Mouse (Mus musculus): ENCODE data around the gene Gm3238. TPM values are rescaled to one million over a fixed set of nuclear protein-coding genes. Genes with fewer than 3 reads are reported as not detected.

Gm3238 gene
- polyA plus RNA-seq (2012; rRNA removed) = not detected in 2 replicates

DNA sequence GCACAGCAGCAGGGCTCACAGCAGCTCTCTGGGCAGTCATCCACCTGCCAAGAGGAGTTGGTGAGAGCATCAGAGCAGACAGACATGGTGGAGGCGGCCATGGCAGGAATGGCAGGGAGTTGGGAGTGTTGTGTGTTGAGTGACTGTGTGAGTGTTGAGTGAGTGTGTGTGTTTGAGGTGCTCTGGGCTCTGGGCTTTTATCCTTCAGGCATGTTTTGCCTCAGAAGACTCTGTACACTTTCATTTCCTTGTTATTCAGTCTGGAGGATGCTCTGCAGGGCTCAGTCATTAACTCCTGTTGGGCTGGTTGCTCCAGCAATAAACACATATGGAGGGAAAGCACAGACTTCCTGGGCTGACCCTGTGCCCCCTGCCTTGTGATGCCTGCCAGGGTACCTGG lies at the start of gene Gm3238:
Gene Gm3238, minus strand, starts transcription at position 101 of the 400 bp plus-strand sequence.

DNA sequence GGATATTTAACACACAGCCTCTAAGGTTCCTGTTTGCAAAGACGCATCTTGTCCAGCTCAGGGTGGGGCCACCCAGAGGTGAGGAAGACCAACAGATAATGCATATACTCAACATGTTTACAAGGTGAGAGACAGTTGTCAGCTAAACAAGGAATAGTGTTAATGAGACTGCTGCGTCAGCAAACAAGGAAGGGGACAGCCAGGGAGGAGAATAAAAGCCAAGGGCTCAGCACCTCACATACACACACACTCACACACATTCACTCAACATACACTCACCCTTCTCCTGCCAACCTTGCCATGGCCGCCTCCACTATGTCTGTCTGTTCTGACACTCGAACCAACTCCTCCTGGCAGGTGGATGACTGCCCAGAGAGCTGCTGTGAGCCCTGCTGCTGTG lies 43.3 kb upstream of the Gm3238 start, which contains the start of gene Gm2696:
Gene Gm2696, plus strand, starts transcription at position 301 of the 400 bp plus-strand sequence.

DNA sequence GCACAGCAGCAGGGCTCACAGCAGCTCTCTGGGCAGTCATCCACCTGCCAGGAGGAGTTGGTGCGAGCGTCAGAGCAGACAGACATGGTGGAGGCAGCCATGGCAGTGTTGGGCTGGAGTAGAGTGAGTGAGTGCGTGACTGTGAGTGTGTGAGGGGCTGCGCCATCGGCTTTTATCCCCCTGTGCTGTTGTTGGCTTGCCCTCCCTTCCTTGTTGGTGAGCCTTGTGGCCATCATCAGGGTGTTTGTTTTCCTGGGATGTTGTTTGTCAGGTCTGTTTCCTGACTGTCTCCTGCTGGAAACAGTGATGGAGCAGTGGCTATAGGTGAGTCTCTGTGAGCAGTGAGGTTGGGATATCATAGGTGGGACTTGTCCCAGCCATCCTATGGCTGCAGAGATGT lies 40.6 kb upstream of the Gm3238 start, which contains the start of gene Gm9507:
Gene Gm9507, minus strand, starts transcription at position 101 of the 400 bp plus-strand sequence.

DNA sequence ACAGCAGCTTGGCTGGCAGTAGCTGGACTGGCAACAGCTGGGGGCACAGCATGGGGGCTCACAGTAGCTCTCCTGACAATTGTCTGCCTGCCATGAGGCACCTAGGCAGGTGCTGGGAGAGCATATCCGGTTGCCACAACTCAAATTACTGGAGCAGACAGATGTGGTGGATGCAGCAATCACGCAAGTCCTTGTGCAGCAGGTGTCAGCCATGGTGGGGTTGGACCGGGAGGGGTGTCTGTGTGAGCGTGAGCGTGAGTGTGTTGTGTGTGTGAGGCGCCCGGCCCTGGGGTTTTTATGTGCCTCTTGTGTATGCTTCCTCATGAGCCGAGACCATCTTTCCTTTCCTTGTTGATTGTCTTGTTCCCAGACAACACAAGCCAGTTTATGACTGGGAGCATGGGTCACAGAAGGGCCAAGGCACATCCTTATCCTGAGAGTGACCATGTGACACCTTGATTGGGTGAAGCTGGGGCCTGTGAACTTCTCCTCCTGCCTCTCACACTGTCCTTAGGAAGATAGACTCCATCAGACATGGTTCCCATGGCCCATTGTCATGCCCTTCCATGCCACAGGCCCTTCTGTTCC lies 27.9 kb upstream of the Gm3238 start, which contains the start of gene Gm19668:
Gene Gm19668, minus strand, starts transcription at position 213 of the 588 bp plus-strand sequence.

DNA sequence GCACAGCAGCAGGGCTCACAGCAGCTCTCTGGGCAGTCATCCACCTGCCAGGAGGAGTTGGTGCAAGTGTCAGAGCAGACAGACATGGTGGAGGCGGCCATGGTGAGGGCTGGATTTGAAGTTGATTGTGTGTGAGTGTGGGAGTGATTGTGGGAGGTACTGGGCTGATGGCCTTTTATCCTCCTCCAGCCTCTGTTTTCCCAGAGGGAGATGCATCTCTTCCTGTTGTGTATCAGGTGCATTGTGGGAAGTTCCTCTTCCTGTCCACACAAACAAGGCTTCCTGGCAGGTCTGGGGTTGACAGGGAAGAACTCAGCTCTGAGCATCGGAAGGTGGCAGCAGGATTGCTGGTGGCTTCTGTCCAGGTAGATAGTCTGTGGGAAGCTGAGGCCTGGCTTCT lies 23.9 kb upstream of the Gm3238 start, which contains the start of gene Gm9639:
Gene Gm9639, minus strand, starts transcription at position 101 of the 400 bp plus-strand sequence.

DNA sequence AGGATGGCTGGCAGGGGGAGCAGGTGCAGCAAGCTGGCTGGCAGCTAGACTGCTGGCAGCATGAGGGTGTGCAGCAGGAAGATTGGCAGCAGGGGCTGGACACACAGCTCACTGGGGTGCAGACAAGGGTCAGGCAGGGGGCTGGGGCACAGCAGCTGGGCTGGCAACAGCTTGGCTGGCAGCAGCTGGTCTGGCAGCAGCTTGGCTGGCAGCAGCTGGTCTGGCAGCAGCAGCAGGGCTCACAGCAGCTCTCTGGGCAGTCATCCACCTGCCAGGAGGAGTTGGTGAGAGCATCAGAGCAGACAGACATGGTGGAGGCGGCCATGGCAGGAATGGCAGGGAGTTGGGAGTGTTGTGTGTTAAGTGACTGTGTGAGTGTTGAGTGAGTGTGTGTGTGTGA lies 16.8 kb upstream of the Gm3238 start, which contains the start of gene Gm7137:
Gene Gm7137, minus strand, starts transcription at position 325 of the 400 bp plus-strand sequence.

DNA sequence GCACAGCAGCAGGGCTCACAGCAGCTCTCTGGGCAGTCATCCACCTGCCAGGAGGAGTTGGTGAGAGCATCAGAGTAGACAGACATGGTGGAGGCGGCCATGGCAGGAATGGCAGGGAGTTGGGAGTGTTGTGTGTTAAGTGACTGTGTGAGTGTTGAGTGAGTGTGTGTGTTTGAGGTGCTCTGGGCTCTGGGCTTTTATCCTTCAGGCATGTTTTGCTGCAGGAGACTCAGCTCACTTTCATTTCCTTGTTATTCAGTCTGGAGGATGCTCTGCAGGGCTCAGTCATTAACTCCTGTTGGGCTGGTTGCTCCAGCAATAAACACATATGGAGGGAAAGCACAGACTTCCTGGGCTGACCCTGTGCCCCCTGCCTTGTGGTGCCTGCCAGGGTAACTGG lies 11.3 kb upstream of the Gm3238 start, which contains the start of gene Gm3250:
Gene Gm3250, minus strand, starts transcription at position 101 of the 400 bp plus-strand sequence.

DNA sequence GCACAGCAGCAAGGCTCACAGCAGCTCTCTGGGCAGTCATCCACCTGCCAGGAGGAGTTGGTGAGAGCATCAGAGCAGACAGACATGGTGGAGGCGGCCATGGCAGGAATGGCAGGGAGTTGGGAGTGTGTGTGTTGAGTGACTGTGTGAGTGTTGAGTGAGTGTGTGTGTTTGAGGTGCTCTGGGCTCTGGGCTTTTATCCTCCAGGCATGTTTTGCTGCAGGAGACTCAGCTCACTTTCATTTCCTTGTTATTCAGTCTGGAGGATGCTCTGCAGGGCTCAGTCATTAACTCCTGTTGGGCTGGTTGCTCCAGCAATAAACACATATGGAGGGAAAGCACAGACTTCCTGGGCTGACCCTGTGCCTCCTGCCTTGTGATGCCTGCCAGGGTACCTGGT lies 5.7 kb upstream of the Gm3238 start, which contains the start of gene Gm7138:
Gene Gm7138, minus strand, starts transcription at position 101 of the 400 bp plus-strand sequence.

DNA sequence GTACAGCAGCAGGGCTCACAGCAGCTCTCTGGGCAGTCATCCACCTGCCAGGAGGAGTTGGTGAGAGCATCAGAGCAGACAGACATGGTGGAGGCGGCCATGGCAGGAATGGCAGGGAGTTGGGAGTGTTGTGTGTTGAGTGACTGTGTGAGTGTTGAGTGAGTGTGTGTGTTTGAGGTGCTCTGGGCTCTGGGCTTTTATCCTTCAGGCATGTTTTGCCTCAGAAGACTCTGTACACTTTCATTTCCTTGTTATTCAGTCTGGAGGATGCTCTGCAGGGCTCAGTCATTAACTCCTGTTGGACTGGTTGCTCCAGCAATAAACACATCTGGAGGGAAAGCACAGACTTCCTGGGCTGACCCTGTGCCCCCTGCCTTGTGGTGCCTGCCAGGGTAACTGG lies 11.5 kb downstream of the Gm3238 start, which contains the start of gene Gm3233:
Gene Gm3233, minus strand, starts transcription at position 101 of the 400 bp plus-strand sequence.

DNA sequence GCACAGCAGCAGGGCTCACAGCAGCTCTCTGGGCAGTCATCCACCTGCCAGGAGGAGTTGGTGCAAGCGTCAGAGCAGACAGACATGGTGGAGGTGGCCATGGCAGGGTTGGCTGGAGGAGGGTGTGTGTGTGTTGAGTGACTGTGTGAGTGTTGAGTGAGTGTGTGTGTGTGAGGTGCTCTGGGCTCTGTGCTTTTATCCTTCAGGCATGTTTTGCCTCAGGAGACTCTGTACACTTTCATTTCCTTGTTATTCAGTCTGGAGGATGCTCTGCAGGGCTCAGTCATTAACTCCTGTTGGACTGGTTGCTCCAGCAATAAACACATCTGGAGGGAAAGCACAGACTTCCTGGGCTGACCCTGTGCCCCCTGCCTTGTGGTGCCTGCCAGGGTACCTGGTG lies 19.9 kb downstream of the Gm3238 start, which contains the start of gene Gm9736:
Gene Gm9736, minus strand, starts transcription at position 101 of the 400 bp plus-strand sequence.

DNA sequence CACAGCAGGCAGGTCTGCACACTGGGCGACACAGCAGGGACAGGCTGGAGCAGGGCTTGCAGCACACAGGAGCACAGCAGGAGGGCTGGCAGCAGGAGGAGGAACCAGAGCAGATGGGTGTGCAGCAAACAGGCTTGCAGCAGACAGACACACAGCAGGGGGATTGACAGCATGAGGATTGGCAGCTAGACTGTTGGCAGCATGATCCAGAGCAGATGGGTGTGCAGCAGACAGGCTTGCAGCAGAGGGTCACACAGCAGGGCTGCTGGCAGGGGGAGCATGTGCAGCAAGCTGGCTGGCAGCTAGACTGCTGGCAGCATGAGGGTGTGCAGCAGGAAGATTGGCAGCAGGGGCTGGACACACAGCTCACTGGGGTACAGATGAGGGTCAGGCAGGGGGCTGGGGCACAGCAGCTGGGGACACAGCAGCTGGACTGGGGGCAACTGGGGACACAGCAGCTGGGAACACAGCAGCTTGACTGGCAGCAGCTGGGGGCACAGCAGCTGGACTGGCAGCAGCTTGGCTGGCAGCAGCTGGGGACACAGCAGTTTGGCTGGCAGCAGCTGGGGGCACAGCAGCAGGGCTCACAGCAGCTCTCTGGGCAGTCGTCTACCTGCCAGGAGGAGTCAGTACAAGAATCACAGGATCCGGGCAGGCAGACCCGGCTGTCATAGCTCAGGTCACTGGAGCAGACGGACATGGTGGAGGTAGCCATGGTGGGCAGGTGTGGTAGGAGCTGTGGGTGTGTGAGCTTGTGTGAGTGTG lies 29.0 kb downstream of the Gm3238 start, which contains the start of gene Gm18596:
Gene Gm18596, minus strand, starts transcription at position 715 of the 765 bp plus-strand sequence.

DNA sequence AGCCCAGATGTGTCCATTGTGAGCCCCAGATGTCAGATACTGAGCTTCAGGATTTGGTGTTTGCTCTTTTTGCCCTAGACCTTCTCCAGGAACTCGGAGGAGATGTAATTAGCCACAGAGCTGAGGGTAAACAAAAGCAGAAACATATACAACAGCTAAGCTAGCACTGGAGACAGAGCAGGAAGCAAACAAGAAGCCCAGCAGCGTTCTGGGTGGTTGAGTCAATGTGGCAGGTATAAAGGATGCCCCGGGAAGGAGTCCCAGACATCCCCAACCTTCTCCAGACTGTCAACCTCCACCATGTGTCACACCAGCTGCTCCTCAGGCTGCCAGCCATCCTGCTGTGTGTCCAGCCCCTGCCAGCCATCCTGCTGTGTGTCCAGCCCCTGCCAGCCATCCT lies 44.9 kb downstream of the Gm3238 start, which contains the start of gene Gm10100:
Gene Gm10100, plus strand, starts transcription at position 301 of the 400 bp plus-strand sequence.

Other genes starting within 250 kb of the Gm3238 start
- 0.95 and 0.98 TPM in 2 replicates for gene Itgb2, start 241.1 kb downstream of the Gm3238 start, polyA plus RNA-seq (2012; rRNA removed)
- gene Pttg1ip, start 189.6 kb downstream of the Gm3238 start, polyA plus RNA-seq (2012; rRNA removed) = 75.2 and 76.7 TPM in 2 replicates
- gene Sumo3, start 165.2 kb downstream of the Gm3238 start, polyA plus RNA-seq (2012; rRNA removed) = 432 and 449 TPM in 2 replicates
- gene Gm49325, start 165.1 kb downstream of the Gm3238 start, polyA plus RNA-seq (2012; rRNA removed) = 42.7 TPM in 1 of 2 replicates, not detected in the other
- gene Ube2g2, start 149.1 kb downstream of the Gm3238 start, polyA plus RNA-seq (2012; rRNA removed) = 46.0 and 46.8 TPM in 2 replicates
- gene Tspear, start 84.8 kb downstream of the Gm3238 start, polyA plus RNA-seq (2012; rRNA removed) = 0.92 and 1.3 TPM in 2 replicates
- not detected in 2 replicates for gene Gm19402, start 80.6 kb downstream of the Gm3238 start, polyA plus RNA-seq (2012; rRNA removed)
- not detected in 2 replicates for gene Gm9508, start 74.1 kb downstream of the Gm3238 start, polyA plus RNA-seq (2012; rRNA removed)
- gene Gm10272, start 64.7 kb downstream of the Gm3238 start, polyA plus RNA-seq (2012; rRNA removed) = not detected in 2 replicates
- not detected in 2 replicates for gene Gm10024, start 59.9 kb downstream of the Gm3238 start, polyA plus RNA-seq (2012; rRNA removed)
- not detected in 2 replicates for gene Gm10142, start 55.5 kb downstream of the Gm3238 start, polyA plus RNA-seq (2012; rRNA removed)
- not detected in 2 replicates for gene Krtap12-1, start 50.7 kb downstream of the Gm3238 start, polyA plus RNA-seq (2012; rRNA removed)
- not detected in 2 replicates for gene Gm10100, start 44.8 kb downstream of the Gm3238 start, polyA plus RNA-seq (2012; rRNA removed)
- not detected in 2 replicates for gene Gm18596, start 28.7 kb downstream of the Gm3238 start, polyA plus RNA-seq (2012; rRNA removed)
- gene Gm9736, start 20.0 kb downstream of the Gm3238 start, polyA plus RNA-seq (2012; rRNA removed) = not detected in 2 replicates
- gene Gm3233, start 11.6 kb downstream of the Gm3238 start, polyA plus RNA-seq (2012; rRNA removed) = not detected in 2 replicates
- not detected in 2 replicates for gene Gm7138, start 5.6 kb upstream of the Gm3238 start, polyA plus RNA-seq (2012; rRNA removed)
- not detected in 2 replicates for gene Gm3250, start 11.2 kb upstream of the Gm3238 start, polyA plus RNA-seq (2012; rRNA removed)
- gene Gm7137, start 16.9 kb upstream of the Gm3238 start, polyA plus RNA-seq (2012; rRNA removed) = not detected in 2 replicates
- not detected in 2 replicates for gene Gm9639, start 23.8 kb upstream of the Gm3238 start, polyA plus RNA-seq (2012; rRNA removed)
- gene Gm19668, start 27.8 kb upstream of the Gm3238 start, polyA plus RNA-seq (2012; rRNA removed) = not detected in 2 replicates
- 0.09 TPM in 1 of 2 replicates, not detected in the other for gene Gm9507, start 40.5 kb upstream of the Gm3238 start, polyA plus RNA-seq (2012; rRNA removed)
- not detected in 2 replicates for gene Gm2696, start 43.4 kb upstream of the Gm3238 start, polyA plus RNA-seq (2012; rRNA removed)
- gene Krtap10-4, start 55.8 kb upstream of the Gm3238 start, polyA plus RNA-seq (2012; rRNA removed) = not detected in 2 replicates
- not detected in 2 replicates for gene Krtap10-10, start 64.6 kb upstream of the Gm3238 start, polyA plus RNA-seq (2012; rRNA removed)
- gene Gm36176, start 75.5 kb upstream of the Gm3238 start, polyA plus RNA-seq (2012; rRNA removed) = not detected in 2 replicates
- gene Gm10318, start 81.5 kb upstream of the Gm3238 start, polyA plus RNA-seq (2012; rRNA removed) = not detected in 2 replicates
- gene Gm3285, start 90.7 kb upstream of the Gm3238 start, polyA plus RNA-seq (2012; rRNA removed) = not detected in 2 replicates
- 19.3 and 20.3 TPM in 2 replicates for gene Lrrc3, start 131.2 kb upstream of the Gm3238 start, polyA plus RNA-seq (2012; rRNA removed)
- gene Trpm2, start 199.2 kb upstream of the Gm3238 start, polyA plus RNA-seq (2012; rRNA removed) = 12.8 and 13.4 TPM in 2 replicates
- 66.5 and 68.2 TPM in 2 replicates for gene 1810043G02Rik, start 207.2 kb upstream of the Gm3238 start, polyA plus RNA-seq (2012; rRNA removed)
- 159 and 175 TPM in 2 replicates for gene Pfkl, start 238.8 kb upstream of the Gm3238 start, polyA plus RNA-seq (2012; rRNA removed)